Mouse (Mus musculus) gastrocnemius, postnatal 14 days (tissue): ENCODE data around the gene Fam129c. TPM values are rescaled to one million over a fixed set of nuclear protein-coding genes. Genes with fewer than 3 reads are reported as not detected.

Experiments used
- DNase-seq: peaks from one replicate; pipeline ENCODE4 v3.0.0; 2021; ENCODE audit warnings: mixed read lengths
- intact Hi-C: fragments of 180-260 bp; cut with DNase I; formaldehyde crosslinking; loops from one replicate; pipeline ENCODE4 v1.15.1; 2025; ENCODE audit warnings: low total_unique reads
- microRNA-seq, 2 experiments: library from miRNA; unstranded; fragments of <30 nt; microRNA quantifications; one replicate each; pipeline ENCODE4 v1.2.0; 2021
- total RNA-seq, 2 experiments: library from RNA; stranded (reverse); gene quantifications; 2 replicates each; pipeline ENCODE4 v1.2.3; 2021

Fam129c gene
- total RNA-seq, 2 experiments from 2014 or later: 0.59 to 0.82 TPM

GRCm38 (mm10) chr8:71633981-71634667 is 36.7 kb downstream of the Fam129c start:
- DNase-seq: peak; percentile 39
- intact Hi-C loops: no loop called here

GRCm38 (mm10) chr8:71637149-71638095 is 40.0 kb downstream of the Fam129c start:
- intact Hi-C loops: no loop called here
- no peak for DNase-seq

GRCm38 (mm10) chr8:71638321-71638720 is 40.9 kb downstream of the Fam129c start:
- intact Hi-C loops: no loop called here
- DNase-seq: no peak

- no peak for DNase-seq
- intact Hi-C loops: no loop called here
These were observed 41.9 kb downstream of the Fam129c start for GRCm38 (mm10) chr8:71639318-71639717.

- DNase-seq: no peak
- intact Hi-C loops: no loop called here
These were observed 48.1 kb downstream of the Fam129c start for GRCm38 (mm10) chr8:71645510-71645909.

GRCm38 (mm10) chr8:71654600-71654999 is 57.2 kb downstream of the Fam129c start:
- intact Hi-C loops: no loop called here
- DNase-seq: no peak

Small RNA genes lying within 50 kb of the gene (microRNA-seq; reads per million reads assigned to microRNA genes)
- gene Mir6769b: 0 to 0.64 reads per million in 2 experiments

Other genes with a start within 250 kb of the Fam129c start
- 10 to 100 TPM; 96.4 to 100.0 TPM for gene Use1, start 230.8 kb upstream of the Fam129c start, total RNA-seq
- gene Ocel1, start 226.3 kb upstream of the Fam129c start, total RNA-seq: 1 to 10 TPM; 5.9 to 7.5 TPM
- gene Nr2f6, start 215.7 kb upstream of the Fam129c start, total RNA-seq: 10 to 100 TPM; 16.0 to 21.5 TPM
- 10 to 100 TPM; 11.0 to 12.9 TPM for gene Ushbp1, start 201.8 kb upstream of the Fam129c start, total RNA-seq
- gene Babam1, start 200.8 kb upstream of the Fam129c start, total RNA-seq: 10 to 100 TPM; 61.3 to 66.5 TPM
- gene Ankle1, start 191.6 kb upstream of the Fam129c start, total RNA-seq: under 1 TPM; 0.78 to 0.86 TPM
- gene Abhd8, start 134.0 kb upstream of the Fam129c start, total RNA-seq: 10 to 100 TPM; 22.8 to 27.6 TPM
- 10 to 100 TPM; 44.0 to 45.2 TPM for gene Mrpl34, start 132.7 kb upstream of the Fam129c start, total RNA-seq
- 10 to 100 TPM; 28.3 to 31.8 TPM for gene Dda1, start 128.4 kb upstream of the Fam129c start, total RNA-seq
- gene Ano8, start 111.7 kb upstream of the Fam129c start, total RNA-seq: 10 to 100 TPM; 14.4 to 16.2 TPM
- 1 to 10 TPM; 7.5 to 8.5 TPM for gene Gtpbp3, start 109.5 kb upstream of the Fam129c start, total RNA-seq
- gene Plvap, start 85.9 kb upstream of the Fam129c start, total RNA-seq: 10 to 100 TPM in 1 of 2 experiments, 1 to 10 TPM in 1; 7.7 to 11.7 TPM
- under 1 TPM in 1 of 2 experiments, not detected in 1; 0.33 TPM for gene Ccdc194, start 71.9 kb upstream of the Fam129c start, total RNA-seq
- gene Bst2, start 60.2 kb upstream of the Fam129c start, total RNA-seq: 1 to 10 TPM; 8.6 to 9.3 TPM
- 10 to 100 TPM; 20.4 to 20.6 TPM for gene Mvb12a, start 54.7 kb upstream of the Fam129c start, total RNA-seq
- under 1 TPM in 1 of 2 experiments, not detected in 1; 0.21 TPM for gene Tmem221, start 38.8 kb upstream of the Fam129c start, total RNA-seq
- gene Nxnl1, start 31.0 kb upstream of the Fam129c start, total RNA-seq: under 1 TPM in 1 of 2 experiments, not detected in 1; 0.18 TPM
- 10 to 100 TPM; 29.9 to 50.8 TPM for gene Slc27a1, start 28.8 kb upstream of the Fam129c start, total RNA-seq
- gene Pgls, start 5.5 kb upstream of the Fam129c start, total RNA-seq: 10 to 100 TPM; 40.5 to 43.3 TPM
- 10 to 100 TPM; 35.6 to 39.3 TPM for gene Colgalt1, start 13.3 kb downstream of the Fam129c start, total RNA-seq
- under 1 TPM; 0.18 to 0.20 TPM for gene Unc13a, start 74.1 kb downstream of the Fam129c start, total RNA-seq
- gene Jak3, start 78.6 kb downstream of the Fam129c start, total RNA-seq: 1 to 10 TPM; 2.6 to 2.8 TPM
- gene Insl3, start 91.6 kb downstream of the Fam129c start, total RNA-seq: 1 to 10 TPM; 1.1 to 1.5 TPM
- 1 to 10 TPM; 5.2 to 5.5 TPM for gene B3gnt3, start 104.1 kb downstream of the Fam129c start, total RNA-seq
- gene Fcho1, start 128.1 kb downstream of the Fam129c start, total RNA-seq: under 1 TPM; 0.39 to 0.53 TPM